Mouse (Mus musculus): Measurements from ENCODE around the gene Atp6v1fnb.

The Atp6v1fnb gene

GRCm38 (mm10) chr6:29467583-29468354 lies 3.5 kb upstream of the Atp6v1fnb start, which contains the start of gene Atp6v1f:
Gene Atp6v1f, plus strand, starts transcription at chr6:29467718.
- peak; percentile 94 to 98 for DNase-seq

- DNase-seq: no peak
Observed at GRCm38 (mm10) chr6:29468851-29469250, 2.4 kb upstream of the Atp6v1fnb start.

- peak; percentile 51 to 73 for DNase-seq
Observed at GRCm38 (mm10) chr6:29473941-29474691, 2.9 kb downstream of the Atp6v1fnb start.

- no peak for DNase-seq
Observed at GRCm38 (mm10) chr6:29474736-29475135, 3.5 kb downstream of the Atp6v1fnb start.

GRCm38 (mm10) chr6:29482691-29483090 lies 11.5 kb downstream of the Atp6v1fnb start:
- no peak for DNase-seq

- DNase-seq: peak; percentile 69 to 84
Observed at GRCm38 (mm10) chr6:29484716-29485559, 13.7 kb downstream of the Atp6v1fnb start.

GRCm38 (mm10) chr6:29485951-29486350 lies 14.7 kb downstream of the Atp6v1fnb start:
- DNase-seq: no peak

GRCm38 (mm10) chr6:29494101-29494500 lies 22.9 kb downstream of the Atp6v1fnb start:
- no peak for DNase-seq

GRCm38 (mm10) chr6:29496270-29496669 lies 25.0 kb downstream of the Atp6v1fnb start:
- DNase-seq: no peak

GRCm38 (mm10) chr6:29497791-29498190 lies 26.6 kb downstream of the Atp6v1fnb start:
- no peak for DNase-seq

GRCm38 (mm10) chr6:29500177-29500576 lies 28.9 kb downstream of the Atp6v1fnb start:
- DNase-seq: no peak

GRCm38 (mm10) chr6:29500810-29501209 lies 29.6 kb downstream of the Atp6v1fnb start:
- DNase-seq: no peak

GRCm38 (mm10) chr6:29501599-29501998 lies 30.4 kb downstream of the Atp6v1fnb start:
- DNase-seq: no peak

GRCm38 (mm10) chr6:29505493-29505892 lies 34.3 kb downstream of the Atp6v1fnb start:
- DNase-seq: no peak

GRCm38 (mm10) chr6:29506834-29507233 lies 35.6 kb downstream of the Atp6v1fnb start:
- no peak for DNase-seq

GRCm38 (mm10) chr6:29507447-29508309 lies 36.4 kb downstream of the Atp6v1fnb start, which contains the start of gene Kcp:
Gene Kcp, minus strand, starts transcription at chr6:29507952.
- no peak for DNase-seq

GRCm38 (mm10) chr6:29509086-29509485 lies 37.8 kb downstream of the Atp6v1fnb start:
- DNase-seq: no peak

GRCm38 (mm10) chr6:29513284-29513683 lies 42.0 kb downstream of the Atp6v1fnb start:
- DNase-seq: no peak

- DNase-seq: peak in 1 of 2 experiments; percentile 56
Observed at GRCm38 (mm10) chr6:29517139-29517538, 45.9 kb downstream of the Atp6v1fnb start.

- DNase-seq: no peak
Observed at GRCm38 (mm10) chr6:29522626-29523300, 51.5 kb downstream of the Atp6v1fnb start.
